Mouse (Mus musculus): Measurements from ENCODE around the gene Mpo.

The Mpo gene

GRCm38 (mm10) chr11:87758161-87758911 lies 35.0 kb upstream of the Mpo start:
- DNase-seq (ENCODE audit: low spot score in 2 of 2): no peak

GRCm38 (mm10) chr11:87758957-87759608 lies 34.3 kb upstream of the Mpo start:
- no peak for DNase-seq (ENCODE audit: low spot score in 2 of 2)

- DNase-seq (ENCODE audit: low spot score in 2 of 2): peak in 1 of 2 experiments; percentile 56
Measured at GRCm38 (mm10) chr11:87759609-87760005, 33.8 kb upstream of the Mpo start.

DNA sequence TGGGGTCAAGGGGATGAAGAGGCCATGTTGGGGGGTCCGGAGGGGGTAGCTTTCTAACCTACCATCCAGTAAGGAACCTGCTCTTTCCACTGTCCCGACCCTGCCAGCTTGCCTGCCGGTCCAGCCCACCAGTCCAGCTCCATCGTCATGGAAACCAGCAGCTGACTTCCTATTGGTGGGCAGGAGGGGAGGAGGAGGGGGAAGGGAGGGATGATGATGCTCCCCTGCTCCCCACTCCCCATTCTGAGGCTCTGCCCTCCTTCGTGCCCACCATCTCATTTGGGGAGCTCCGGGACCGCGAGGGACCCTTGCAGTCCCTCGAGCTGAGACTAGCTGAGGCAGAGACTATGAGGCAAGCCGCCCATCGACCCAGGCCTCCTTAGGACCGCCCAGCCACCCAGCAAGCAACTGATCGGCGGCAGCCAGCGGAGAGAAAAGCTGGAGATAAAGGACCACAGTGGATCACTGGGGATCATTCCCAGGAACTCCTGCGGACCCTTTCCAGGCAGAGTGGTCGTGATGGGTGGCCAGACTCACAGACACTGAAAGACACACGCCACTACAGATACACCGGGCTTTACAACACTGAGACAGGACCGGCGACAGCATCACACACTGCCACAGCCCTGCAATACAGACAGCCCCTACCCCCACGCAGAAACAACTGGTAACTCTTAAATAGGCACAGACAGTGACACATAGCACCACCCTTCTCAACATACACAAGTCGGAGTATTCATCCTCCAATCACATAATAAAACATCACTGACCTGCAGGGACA lies 32.9 kb upstream of the Mpo start, which contains the start of gene Tspoap1:
Gene Tspoap1 (plus strand): TSS at position 241 of the 781 bp plus-strand sequence.
- DNase-seq (ENCODE audit: low spot score in 2 of 2): peak; percentile 74 to 77

DNA sequence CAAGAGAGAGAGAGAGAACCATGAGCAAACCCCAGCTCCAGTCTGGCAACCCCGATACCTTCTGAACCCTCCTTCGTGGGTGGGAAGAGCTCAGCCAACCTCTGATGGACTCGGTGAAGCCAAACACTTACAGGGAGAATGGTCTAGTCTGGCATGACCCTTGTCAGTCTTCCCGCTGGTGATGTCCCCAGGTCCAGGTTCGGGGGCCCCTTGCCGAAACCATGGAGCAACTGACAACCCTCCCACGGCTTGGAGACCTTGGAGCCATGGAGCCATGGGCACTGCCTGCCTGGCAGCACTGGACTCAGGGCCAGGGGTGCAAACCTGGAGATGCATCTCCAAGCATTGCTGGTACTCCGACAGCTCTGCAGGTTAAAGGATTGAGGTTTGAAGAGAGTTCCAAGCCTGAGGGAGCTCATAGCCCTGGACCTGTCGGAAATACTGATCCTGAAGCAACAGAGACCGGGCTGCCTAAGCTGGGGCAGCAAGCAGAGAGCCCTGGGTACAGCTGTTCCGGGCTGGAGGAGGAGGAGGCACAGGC lies 32.1 kb upstream of the Mpo start:
- peak in 1 of 2 experiments; percentile 20 for DNase-seq (ENCODE audit: low spot score in 2 of 2)

GRCm38 (mm10) chr11:87761806-87762701 lies 31.3 kb upstream of the Mpo start:
- no peak for DNase-seq (ENCODE audit: low spot score in 2 of 2)

DNA sequence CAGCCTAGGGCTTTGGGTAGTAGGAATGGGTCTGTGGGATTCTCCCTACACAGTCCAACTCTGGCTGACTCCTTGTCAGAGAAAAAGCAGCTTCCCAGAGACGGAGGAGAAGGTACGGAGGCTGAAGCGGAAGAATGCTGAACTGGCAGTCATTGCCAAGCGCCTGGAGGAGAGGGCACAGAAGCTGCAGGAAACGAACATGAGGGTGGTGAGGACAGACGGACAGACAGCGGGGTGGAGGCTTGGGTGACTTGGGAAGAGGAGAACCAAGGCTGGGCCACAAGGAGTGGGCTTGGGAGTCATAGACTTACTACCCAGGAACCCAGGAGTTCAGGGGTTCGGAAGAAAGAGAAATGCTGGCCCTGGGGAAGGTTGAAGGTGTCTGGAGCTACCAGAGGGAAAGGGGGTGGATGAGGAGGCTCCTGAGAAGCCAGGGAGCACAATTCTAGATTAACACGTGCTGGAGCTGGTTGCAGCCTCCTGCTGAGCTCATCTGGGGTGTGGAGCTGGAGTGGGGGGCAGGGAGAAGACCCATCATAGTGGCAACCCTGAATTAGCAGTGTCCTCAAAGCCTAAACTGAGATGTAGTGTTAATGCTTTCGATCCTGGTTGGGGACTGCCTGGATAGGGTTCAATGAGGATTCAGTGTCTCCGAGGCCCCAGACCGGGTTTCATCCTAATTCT lies 30.5 kb upstream of the Mpo start:
- DNase-seq (ENCODE audit: low spot score in 2 of 2): peak; percentile 41 to 59

DNA sequence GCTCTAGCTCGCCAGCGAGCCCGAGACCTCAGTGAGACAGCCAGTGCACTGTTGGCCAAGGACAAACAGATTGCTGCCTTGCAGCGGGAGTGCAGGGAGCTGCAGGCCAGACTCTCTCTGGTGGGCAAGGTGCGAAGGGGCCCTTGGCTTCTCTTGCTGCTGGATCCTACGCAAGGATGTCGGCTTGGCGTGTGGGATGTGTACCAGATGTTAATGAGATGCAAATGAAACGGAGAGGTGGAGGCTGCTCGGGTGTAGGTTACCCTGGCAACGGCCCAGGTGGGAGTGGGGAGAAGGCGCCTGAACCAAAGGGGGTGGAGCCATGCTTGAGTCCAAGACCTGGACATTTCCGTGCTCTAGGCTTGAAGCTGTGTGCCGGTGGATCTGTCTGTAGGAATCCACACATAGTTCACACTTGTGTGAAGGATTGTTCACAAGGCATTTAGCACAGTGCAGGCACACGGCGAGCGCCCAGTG lies 29.8 kb upstream of the Mpo start:
- peak; percentile 71 to 82 for DNase-seq (ENCODE audit: low spot score in 2 of 2)

DNA sequence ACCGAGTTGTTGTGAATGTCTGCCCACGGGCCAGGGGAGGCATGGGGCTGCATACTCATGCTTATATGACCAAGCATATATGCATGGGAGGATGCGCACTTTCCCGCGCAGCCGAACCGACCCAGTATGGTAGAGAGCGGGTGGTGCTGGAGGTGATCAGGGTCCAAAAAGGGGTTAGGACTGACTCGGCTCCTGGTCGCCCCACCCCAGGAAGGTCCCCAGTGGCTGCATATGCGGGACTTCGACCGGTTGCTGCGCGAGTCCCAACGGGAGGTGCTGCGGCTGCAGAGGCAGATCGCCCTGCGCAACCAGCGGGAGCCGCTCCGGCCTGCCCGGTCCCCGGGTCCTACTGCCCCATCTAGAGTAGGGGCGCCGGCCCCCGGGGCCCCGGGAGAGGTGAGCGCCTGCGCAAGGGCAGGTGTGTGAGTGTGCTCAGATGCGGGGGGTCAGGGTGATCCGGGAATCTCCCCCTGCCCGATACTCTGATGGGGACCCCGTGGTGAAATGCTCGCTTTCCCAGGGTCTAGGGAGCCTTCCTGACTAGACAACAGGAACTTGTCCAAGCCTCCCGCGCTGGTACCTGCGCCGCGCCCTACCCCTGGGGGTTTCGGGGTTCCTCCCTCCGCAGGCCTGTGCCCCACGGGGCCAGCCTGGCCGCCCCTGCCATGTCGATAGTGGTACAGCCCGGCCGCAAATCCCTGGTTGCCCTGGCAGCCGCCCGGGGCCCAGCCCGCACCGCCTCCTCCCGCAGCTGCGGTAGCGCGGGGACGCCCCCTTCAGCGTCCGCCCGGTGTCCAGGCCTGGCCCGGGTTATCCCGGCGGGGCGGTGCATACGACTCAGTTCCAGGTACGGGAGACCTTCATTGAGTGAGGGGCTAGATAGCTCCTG lies 29.1 kb upstream of the Mpo start:
- peak; percentile 50 to 63 for DNase-seq (ENCODE audit: low spot score in 2 of 2)

GRCm38 (mm10) chr11:87768745-87769144 lies 24.6 kb upstream of the Mpo start:
- no peak for DNase-seq (ENCODE audit: low spot score in 2 of 2)

- peak in 1 of 2 experiments; percentile 50 for DNase-seq (ENCODE audit: low spot score in 2 of 2)
Measured at GRCm38 (mm10) chr11:87770989-87771388, 22.4 kb upstream of the Mpo start.

- no peak for DNase-seq (ENCODE audit: low spot score in 2 of 2)
Measured at GRCm38 (mm10) chr11:87772354-87772753, 21.0 kb upstream of the Mpo start.

DNA sequence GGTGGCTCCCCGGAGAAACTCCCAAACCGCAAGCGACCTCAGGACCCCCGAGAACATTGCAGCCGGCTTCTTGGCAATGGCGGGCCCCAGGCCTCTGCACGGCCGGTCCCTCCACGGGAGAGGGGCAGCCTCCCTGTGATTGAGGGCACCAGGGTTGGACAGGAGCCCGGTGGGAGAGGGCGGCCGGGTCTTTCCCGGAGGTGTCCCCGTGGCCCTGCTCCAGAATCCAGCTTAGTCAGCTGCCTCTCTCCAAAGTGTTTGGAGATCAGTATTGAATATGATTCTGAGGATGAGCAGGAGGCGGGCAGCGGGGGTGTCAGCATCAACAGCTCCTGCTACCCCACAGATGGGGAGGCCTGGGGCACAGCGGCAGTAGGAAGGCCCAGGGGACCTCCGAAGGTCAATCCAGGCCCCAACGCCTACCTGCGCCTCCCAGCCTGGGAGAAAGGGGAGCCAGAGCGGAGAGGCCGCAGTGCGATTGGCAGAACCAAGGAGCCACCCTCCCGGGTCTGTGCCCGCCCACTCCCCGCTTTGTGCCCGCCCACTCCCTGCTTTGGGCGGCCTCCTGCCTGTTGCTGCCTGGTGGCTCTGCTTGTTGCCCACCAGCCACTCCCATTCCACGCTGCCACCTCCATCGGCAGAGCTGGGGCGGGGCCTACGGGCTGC lies 15.1 kb upstream of the Mpo start:
- peak in 1 of 2 experiments; percentile 55 for DNase-seq (ENCODE audit: low spot score in 2 of 2)

GRCm38 (mm10) chr11:87778915-87779314 lies 14.5 kb upstream of the Mpo start:
- DNase-seq (ENCODE audit: low spot score in 2 of 2): no peak

GRCm38 (mm10) chr11:87779392-87779791 lies 14.0 kb upstream of the Mpo start:
- DNase-seq (ENCODE audit: low spot score in 2 of 2): no peak

GRCm38 (mm10) chr11:87780130-87780529 lies 13.3 kb upstream of the Mpo start:
- no peak for DNase-seq (ENCODE audit: low spot score in 2 of 2)

DNA sequence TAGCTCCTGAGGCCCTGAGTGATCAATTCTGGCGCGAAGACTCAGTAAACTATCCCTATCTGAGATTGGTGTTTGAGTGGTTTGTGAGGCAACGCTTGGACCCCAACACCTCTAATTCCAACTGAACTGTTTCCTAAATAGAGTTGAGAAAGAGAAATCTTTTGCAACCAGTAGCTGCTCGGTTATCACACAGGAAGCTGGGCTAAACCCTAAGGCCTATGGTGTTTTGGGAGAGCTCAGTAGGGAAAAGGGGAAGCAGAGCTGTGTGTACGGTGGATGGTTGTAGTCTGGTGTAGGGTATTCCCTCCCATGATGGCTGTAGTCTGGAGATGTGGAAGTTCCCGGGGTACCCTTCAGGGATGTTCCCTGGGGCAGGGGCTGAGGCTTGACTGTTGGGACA lies 3.3 kb upstream of the Mpo start:
- no peak for DNase-seq (ENCODE audit: low spot score in 2 of 2)

DNA sequence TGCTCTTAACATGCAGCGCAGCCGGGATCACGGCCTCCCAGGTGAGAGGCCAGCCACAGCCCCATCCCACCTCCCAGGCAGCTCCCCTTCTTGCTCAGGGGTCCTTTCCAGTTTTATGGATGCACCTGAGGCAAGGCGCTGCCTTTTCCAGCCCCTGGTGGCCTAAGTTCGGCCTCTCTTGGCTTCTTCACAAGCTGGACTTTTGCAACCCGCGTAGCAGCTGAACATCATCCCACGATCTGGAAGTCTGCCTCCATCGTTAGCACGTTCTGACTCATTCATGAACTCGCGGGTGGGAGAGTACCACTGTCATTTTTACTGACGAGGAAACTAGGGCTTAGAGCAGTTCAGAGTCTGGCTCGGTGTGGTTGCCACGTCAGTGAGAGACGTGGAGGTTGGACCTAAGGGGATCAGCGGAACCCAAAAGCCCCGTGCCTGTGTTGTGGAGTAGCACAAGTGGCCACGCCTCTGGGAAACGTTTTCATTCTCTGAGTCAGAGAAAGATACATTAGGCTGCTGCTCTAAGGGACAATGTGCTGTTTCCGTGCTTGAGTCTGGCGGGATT lies 8.4 kb downstream of the Mpo start:
- no peak for DNase-seq (ENCODE audit: low spot score in 2 of 2)
